Mouse (Mus musculus) ES-Bruce4 (cell line): ENCODE measurements around the gene Tnfrsf9. TPM values are rescaled to one million over a fixed set of nuclear protein-coding genes. Genes with fewer than 3 reads are reported as not detected.

Source experiments
- H3K27ac ChIP-seq: 2 replicates; pipeline ENCODE4 v1.5.1; 2012; ENCODE audit warnings: low read length, inconsistent platforms; ENCODE audit not compliant: insufficient read depth
- H3K27me3 ChIP-seq: 2 replicates; pipeline ENCODE4 v1.6.1; 2012; ENCODE audit warnings: mild to moderate bottlenecking, low read length, inconsistent platforms; ENCODE audit not compliant: control insufficient read depth, poor library complexity, insufficient read depth, severe bottlenecking
- H3K36me3 ChIP-seq: 2 replicates; pipeline ENCODE4 v1.6.1; 2012; ENCODE audit warnings: inconsistent platforms, mild to moderate bottlenecking, low read length, moderate library complexity; ENCODE audit not compliant: control insufficient read depth, poor library complexity, insufficient read depth, severe bottlenecking
- H3K4me1 ChIP-seq: one replicate; pipeline ENCODE4 v1.8.1; 2011; ENCODE audit warnings: low read length; ENCODE audit not compliant: control insufficient read depth, insufficient read depth
- H3K4me3 ChIP-seq: 2 replicates; pipeline ENCODE4 v1.5.1; 2011; ENCODE audit warnings: low read depth, mild to moderate bottlenecking, low read length
- H3K9ac ChIP-seq: 2 replicates; pipeline ENCODE4 v1.6.1; 2012; ENCODE audit warnings: low read depth, mild to moderate bottlenecking, inconsistent platforms; ENCODE audit not compliant: poor library complexity, severe bottlenecking
- H3K9me3 ChIP-seq: replicated peaks from 2 replicates; pipeline ENCODE4 v1.6.1; 2012; ENCODE audit warnings: mild to moderate bottlenecking, low read length, inconsistent platforms; ENCODE audit not compliant: control insufficient read depth, poor library complexity, insufficient read depth, severe bottlenecking
- CTCF ChIP-seq: IDR thresholded peaks from one replicate; pipeline ENCODE4 v1.8.1; 2011; ENCODE audit warnings: low read depth, low read length
- EP300 ChIP-seq: IDR thresholded peaks from 2 replicates; pipeline ENCODE4 v1.6.1; 2011; ENCODE audit warnings: low read depth, low read length; ENCODE audit not compliant: insufficient read depth
- POLR2A ChIP-seq: IDR thresholded peaks from one replicate; pipeline ENCODE4 v1.8.1; 2011; ENCODE audit warnings: low read length; ENCODE audit not compliant: insufficient read depth
- polyA plus RNA-seq: library from polyadenylated mRNA; stranded (reverse); fragments of >200 nt; gene quantifications from 2 replicates; pipeline ENCODE4 v1.2.4, GENCODE M21; 2011; ENCODE audit warnings: low read depth; ENCODE audit not compliant: missing spikeins, insufficient read depth, insufficient read length

Tnfrsf9 gene
- polyA plus RNA-seq, 1 experiment = 1.6 TPM

DNA sequence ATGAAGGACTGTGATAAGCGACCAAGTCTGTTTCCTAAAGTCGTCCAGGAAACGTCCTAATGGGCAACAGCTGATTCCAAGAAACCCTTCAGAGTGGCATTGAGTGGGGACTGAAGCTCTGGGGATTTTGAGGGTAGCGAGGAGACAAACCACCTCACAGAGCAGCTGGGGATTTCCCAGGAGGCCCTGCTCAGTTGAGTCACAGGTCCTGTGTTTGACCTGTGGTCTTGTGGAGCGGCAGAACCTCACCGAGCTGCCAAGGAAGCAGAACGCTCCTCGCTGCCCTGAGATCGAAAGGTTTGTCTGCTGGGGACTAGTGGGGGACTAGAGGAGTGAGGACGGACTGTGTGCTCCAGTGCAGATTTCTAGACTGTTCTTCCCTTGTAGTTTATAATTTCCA is 13.4 kb downstream of the Tnfrsf9 start:
- H3K27ac ChIP-seq = no peak overlapping the region
- H3K27me3 ChIP-seq = no peaks in the 10 kb centered on the region
- H3K9me3 ChIP-seq = no peaks in the 10 kb centered on the region
- no peaks in the 10 kb centered on the region for H3K4me1 ChIP-seq
- H3K4me3 ChIP-seq = no peak overlapping the region
- H3K36me3 ChIP-seq = no peaks in the 10 kb centered on the region
- no peak overlapping the region for H3K9ac ChIP-seq
- TF ChIP-seq POLR2A = no peak
- TF ChIP-seq CTCF = no peak
- no peak for TF ChIP-seq EP300

DNA sequence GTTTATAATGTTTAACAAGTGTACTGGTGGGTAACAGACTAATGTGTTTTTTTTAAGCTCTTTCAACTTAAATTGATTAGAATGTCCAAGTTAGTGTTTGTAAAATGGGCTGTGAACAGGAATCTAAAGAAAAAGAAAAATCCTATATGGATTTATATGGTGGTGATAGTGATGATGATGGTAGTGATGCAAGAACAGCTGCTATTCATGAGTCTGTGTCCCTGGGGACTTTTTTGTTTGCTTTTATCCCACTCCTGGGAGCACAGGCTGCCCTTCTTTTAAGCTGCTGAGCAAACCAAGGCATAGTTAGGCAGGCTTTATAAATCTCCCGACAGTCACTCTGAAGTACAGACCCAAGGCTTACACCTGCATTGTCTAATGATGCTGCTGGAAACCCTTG is 19.1 kb downstream of the Tnfrsf9 start:
- no peaks in the 10 kb centered on the region for H3K9me3 ChIP-seq
- TF ChIP-seq POLR2A = no peak
- no peak for TF ChIP-seq EP300
- TF ChIP-seq CTCF = no peak
- no peaks in the 10 kb centered on the region for H3K27me3 ChIP-seq
- no peaks in the 10 kb centered on the region for H3K4me1 ChIP-seq
- no peak overlapping the region for H3K9ac ChIP-seq
- no peak overlapping the region for H3K4me3 ChIP-seq
- H3K27ac ChIP-seq = no peak overlapping the region
- no peaks in the 10 kb centered on the region for H3K36me3 ChIP-seq

DNA sequence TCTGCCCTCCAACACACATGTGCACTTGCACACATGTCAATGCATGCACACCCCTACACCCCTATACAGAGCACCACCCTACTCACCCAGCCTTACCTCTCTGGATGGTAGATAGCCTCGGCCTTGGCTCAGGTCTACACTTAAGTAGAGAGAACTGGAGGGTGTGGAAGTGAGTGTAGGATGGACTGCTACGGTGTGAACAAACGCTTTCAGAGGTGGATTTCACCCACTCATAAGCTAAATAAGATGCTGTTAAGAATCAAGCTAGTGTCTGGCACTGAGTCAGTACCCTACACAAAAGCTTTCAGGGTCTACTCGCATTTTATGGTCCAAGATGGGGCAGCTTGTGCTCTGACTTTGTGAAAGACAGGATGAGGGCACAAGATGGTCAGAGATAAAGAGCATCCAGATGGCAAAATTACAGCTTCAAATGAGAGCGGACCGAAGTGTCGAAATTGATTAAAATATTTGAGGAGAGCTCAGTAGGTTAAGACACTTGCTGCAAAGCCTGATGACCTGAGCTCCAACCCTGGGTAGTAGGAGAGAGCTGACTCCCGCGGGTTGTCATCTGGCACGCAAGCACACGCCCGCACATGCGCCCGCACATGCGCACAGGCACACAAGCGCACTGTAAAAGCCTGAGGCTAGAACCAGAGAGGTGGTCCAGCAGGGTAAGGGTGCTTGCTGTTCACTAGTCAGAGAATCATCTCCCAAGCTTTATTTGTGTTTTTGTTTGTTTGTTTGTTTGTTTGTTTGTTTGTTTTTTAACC is 23.1 kb downstream of the Tnfrsf9 start:
- H3K4me3 ChIP-seq = no peak overlapping the region
- no peak overlapping the region for H3K9ac ChIP-seq
- H3K4me1 ChIP-seq = no peaks in the 10 kb centered on the region
- H3K27ac ChIP-seq = no peak overlapping the region
- H3K9me3 ChIP-seq = no peaks in the 10 kb centered on the region
- TF ChIP-seq CTCF = no peak
- no peak for TF ChIP-seq EP300
- TF ChIP-seq POLR2A = no peak
- no peaks in the 10 kb centered on the region for H3K36me3 ChIP-seq
- H3K27me3 ChIP-seq = no peaks in the 10 kb centered on the region

DNA sequence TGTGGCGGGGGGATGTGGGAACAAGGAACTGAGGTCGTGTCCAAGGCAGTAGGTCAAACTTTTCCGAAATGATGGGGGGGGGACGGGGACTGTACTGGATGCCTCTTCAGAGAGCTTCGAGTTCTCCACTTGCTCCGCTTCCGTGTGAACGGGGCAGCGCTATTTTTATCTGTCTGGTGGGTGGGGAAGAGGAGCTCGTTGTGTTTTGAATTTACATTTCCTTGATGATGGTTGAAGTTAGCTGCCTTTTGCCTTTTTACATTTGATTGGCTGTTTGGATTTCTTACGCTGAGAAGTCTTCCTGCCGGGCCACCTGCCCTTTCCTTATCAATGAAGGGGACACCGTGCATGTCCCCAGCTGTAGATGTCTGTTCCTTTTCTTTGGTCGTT is 23.7 kb downstream of the Tnfrsf9 start:
- H3K4me3 ChIP-seq = no peak overlapping the region
- no peaks in the 10 kb centered on the region for H3K27me3 ChIP-seq
- no peak overlapping the region for H3K9ac ChIP-seq
- H3K36me3 ChIP-seq = no peaks in the 10 kb centered on the region
- no peak for TF ChIP-seq POLR2A
- TF ChIP-seq EP300 = no peak
- TF ChIP-seq CTCF = no peak
- no peaks in the 10 kb centered on the region for H3K9me3 ChIP-seq
- no peak overlapping the region for H3K27ac ChIP-seq
- H3K4me1 ChIP-seq = peaks cover 3% of the 10 kb centered on the region

DNA sequence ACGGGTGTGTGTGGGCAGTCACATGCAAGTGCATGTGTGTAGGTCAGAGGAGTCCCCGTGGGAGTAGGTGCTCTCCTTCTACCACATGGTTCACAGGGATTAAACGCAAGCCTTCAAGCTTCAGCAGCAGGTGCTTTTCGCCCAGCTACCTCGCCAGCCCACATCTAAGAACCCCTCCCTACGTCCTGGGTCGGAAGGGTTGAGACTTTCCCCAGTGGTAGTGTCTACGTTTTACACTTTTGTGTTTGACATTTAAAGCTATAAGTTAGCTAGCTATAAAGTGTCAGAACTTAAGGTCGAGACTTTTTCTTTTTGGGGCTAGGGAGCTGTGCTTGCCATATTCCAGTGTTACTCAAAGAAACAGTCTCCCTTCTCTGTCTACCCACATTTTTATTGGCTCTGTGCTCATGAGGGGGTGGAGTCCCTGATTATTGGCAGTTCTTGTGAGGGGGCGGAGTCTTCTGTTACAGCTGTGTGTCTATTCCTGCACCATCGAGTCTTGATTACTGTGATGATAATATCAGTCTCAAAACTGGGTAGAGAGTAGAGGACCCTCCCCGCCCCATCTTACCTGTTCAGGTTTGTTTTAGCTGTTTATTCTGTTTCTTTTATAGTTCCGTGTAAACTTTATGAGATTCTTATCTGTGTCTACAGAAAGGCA is 25.8 kb downstream of the Tnfrsf9 start:
- H3K9ac ChIP-seq = no peak overlapping the region
- TF ChIP-seq POLR2A (no peak), EP300 (no peak), CTCF (no peak)
- H3K27me3 ChIP-seq = no peaks in the 10 kb centered on the region
- no peak overlapping the region; the same call in 1 of the 2 replicates for H3K4me3 ChIP-seq
- H3K27ac ChIP-seq = no peak overlapping the region
- no peaks in the 10 kb centered on the region for H3K36me3 ChIP-seq
- no peaks in the 10 kb centered on the region for H3K9me3 ChIP-seq
- peaks cover 3% of the 10 kb centered on the region for H3K4me1 ChIP-seq

DNA sequence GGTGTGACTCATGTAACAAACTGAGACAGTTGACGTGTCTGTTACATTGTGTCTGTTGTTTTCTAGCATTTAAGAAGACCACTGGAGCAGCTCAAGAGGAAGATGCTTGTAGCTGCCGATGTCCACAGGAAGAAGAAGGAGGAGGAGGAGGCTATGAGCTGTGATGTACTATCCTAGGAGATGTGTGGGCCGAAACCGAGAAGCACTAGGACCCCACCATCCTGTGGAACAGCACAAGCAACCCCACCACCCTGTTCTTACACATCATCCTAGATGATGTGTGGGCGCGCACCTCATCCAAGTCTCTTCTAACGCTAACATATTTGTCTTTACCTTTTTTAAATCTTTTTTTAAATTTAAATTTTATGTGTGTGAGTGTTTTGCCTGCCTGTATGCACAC is 30.3 kb downstream of the Tnfrsf9 start:
- Histone ChIP-seq H3K4me3 (no peak overlapping the region), H3K9ac (no peak overlapping the region), H3K4me1 (peaks cover 3% of the 10 kb centered on the region), H3K27ac (no peak overlapping the region), H3K27me3 (no peaks in the 10 kb centered on the region), H3K36me3 (no peaks in the 10 kb centered on the region), H3K9me3 (no peaks in the 10 kb centered on the region)
- TF ChIP-seq EP300 = no peak
- no peak for TF ChIP-seq CTCF
- TF ChIP-seq POLR2A = no peak
